10 mouse cellular contexts compared by ENCODE assay signal in genomic region chr4:120813762-120814161, GRCm38 (mm10). TPM values are rescaled to one million over a fixed set of nuclear protein-coding genes. Genes with fewer than 3 reads are reported as not detected.
DNase-seq lines count a peak whose midpoint lies in the region; ATAC-seq and TF ChIP-seq lines count a peak whose summit lies in the region.
"Had no signal": no experiment of that assay in that cellular context is flagged by ENCODE, and none has a peak within 500 bp of the region (broad histone marks: within the 10 kb centered on the region; RNA-seq: fewer than 3 reads in every experiment).

No protein-coding gene starts in this region.

- peak overlapping the region; percentile 73 for H3K4me3 ChIP-seq in layer of hippocampus, adult 2 months
- peak overlapping the region; percentile 42 for H3K4me3 ChIP-seq in forebrain, embryonic 11.5 days (ENCODE audit: low read depth, low read length)
- peak overlapping the region; percentile 42 for H3K4me3 ChIP-seq in limb, embryonic 11.5 days (ENCODE audit: low read depth, low read length)
- peak overlapping the region; percentile 54 for H3K4me3 ChIP-seq in neural tube, embryonic 14.5 days (ENCODE audit: low read depth, low read length)

- H3K36me3 ChIP-seq in forebrain, embryonic 11.5 days (ENCODE audit: control insufficient read depth, insufficient read depth, low read length), result no peaks in the 10 kb centered on the region
- H3K36me3 ChIP-seq in limb, embryonic 11.5 days (ENCODE audit: control insufficient read depth, insufficient read depth, low read length), result no peaks in the 10 kb centered on the region
- no peaks in the 10 kb centered on the region for H3K36me3 ChIP-seq in neural tube, embryonic 14.5 days (ENCODE audit: control insufficient read depth, insufficient read depth, low read length)

- peak overlapping the region; percentile 24 for H3K9ac ChIP-seq in forebrain, embryonic 11.5 days (ENCODE audit: low read length)
- H3K9ac ChIP-seq in limb, embryonic 11.5 days (ENCODE audit: low read length), result peak overlapping the region; percentile 54
- H3K9ac ChIP-seq in neural tube, embryonic 14.5 days (replicated peaks; ENCODE audit: low read depth, low read length), result no peak overlapping the region

- ATAC-seq in forebrain, embryonic 11.5 days (replicated peaks; ENCODE audit: low FRiP score), result no peak
- ATAC-seq in limb, embryonic 11.5 days (ENCODE audit: insufficient number of reproducible peaks, low FRiP score, low TSS enrichment, low read depth), result no peak
- ATAC-seq in neural tube, embryonic 14.5 days (ENCODE audit: low read depth), result no peak
- ATAC-seq: inflammation-experienced regulatory T-cells, adult 6 months had no signal

- peak overlapping the region; percentile 62 for H3K4me2 ChIP-seq in forebrain, embryonic 11.5 days (ENCODE audit: low read depth, low read length, severe bottlenecking)
- H3K4me2 ChIP-seq in limb, embryonic 11.5 days (ENCODE audit: low read depth, severe bottlenecking), result peak overlapping the region; percentile 63
- H3K4me2 ChIP-seq in neural tube, embryonic 14.5 days (ENCODE audit: low read depth, low read length), result peak overlapping the region; percentile 63

- peak overlapping the region; percentile 90 for H3K27ac ChIP-seq in layer of hippocampus, adult 2 months
- H3K27ac ChIP-seq in forebrain, embryonic 11.5 days (ENCODE audit: low read depth, low read length), result no peak overlapping the region
- no peak overlapping the region for H3K27ac ChIP-seq in limb, embryonic 11.5 days (replicated peaks; ENCODE audit: low read depth, low read length)
- no peak overlapping the region for H3K27ac ChIP-seq in neural tube, embryonic 14.5 days (ENCODE audit: low read depth, low read length)

- H3K4me1 ChIP-seq in forebrain, embryonic 11.5 days (replicated peaks; ENCODE audit: control insufficient read depth, insufficient read depth, low read length), result peaks cover 2% of the 10 kb centered on the region; the same call in 1 of the 2 replicates
- peaks cover 20% of the 10 kb centered on the region; the same call in 1 of the 2 replicates for H3K4me1 ChIP-seq in limb, embryonic 11.5 days (ENCODE audit: control insufficient read depth, insufficient read depth, low read length)
- peaks cover 30% of the 10 kb centered on the region for H3K4me1 ChIP-seq in neural tube, embryonic 14.5 days (ENCODE audit: control insufficient read depth, insufficient read depth, low read length)

- H3K9me3 ChIP-seq in forebrain, embryonic 11.5 days (ENCODE audit: control insufficient read depth, low read length), result no peaks in the 10 kb centered on the region
- H3K9me3 ChIP-seq in limb, embryonic 11.5 days (ENCODE audit: control insufficient read depth, low read length), result no peaks in the 10 kb centered on the region
- H3K9me3 ChIP-seq in neural tube, embryonic 14.5 days (ENCODE audit: control insufficient read depth, low read length), result no peaks in the 10 kb centered on the region

- DNase-seq in layer of hippocampus, adult 2 months (ENCODE audit: low spot score in 2 of 2), result no peak
- no peak for DNase-seq in layer of hippocampus, adult 9-10 months (ENCODE audit: low spot score)
- DNase-seq in forebrain, embryonic 11.5 days (ENCODE audit: low spot score), result no peak
- no peak for DNase-seq in limb, embryonic 11.5 days (ENCODE audit: low spot score)
- no peak for DNase-seq in right cerebral cortex, postnatal 36 days (ENCODE audit: low spot score in 2 of 2)
- no peak for DNase-seq in adrenal gland, adult (ENCODE audit: inconsistent age in 2 of 2, low spot score in 1 of 2)
- DNase-seq in gastrocnemius, postnatal 4 days (ENCODE audit: low spot score in 2 of 2), result no peak
- DNase-seq: cerebellum, adult 8-10 months had no signal

- H3K27me3 ChIP-seq in forebrain, embryonic 11.5 days (ENCODE audit: control insufficient read depth, insufficient read depth, low read length), result no peaks in the 10 kb centered on the region
- no peaks in the 10 kb centered on the region for H3K27me3 ChIP-seq in limb, embryonic 11.5 days (ENCODE audit: control insufficient read depth, insufficient read depth, low read length)
- no peaks in the 10 kb centered on the region for H3K27me3 ChIP-seq in neural tube, embryonic 14.5 days (ENCODE audit: control insufficient read depth, insufficient read depth, low read length)

- no peak for TF ChIP-seq CTCF in layer of hippocampus, adult 2 months (conservative IDR thresholded peaks at IDR 0.05)

- WGBS in forebrain, embryonic 11.5 days, result 26% methylated on average over 1 of the region's 1 CpGs
- 57% methylated on average over 1 of the region's 1 CpGs for WGBS in limb, embryonic 11.5 days
- 48% methylated on average over 1 of the region's 1 CpGs for WGBS in neural tube, embryonic 14.5 days

RNA-seq across cellular contexts. Expression of gene Nfyc, which starts 17.6 kb away (rescaled TPM):
- 10 to 100 TPM; 46.4 to 47.1 TPM for total RNA-seq in layer of hippocampus, adult 2 months (2021)
- 124 and 134 TPM in 2 replicates for polyA plus RNA-seq in forebrain, embryonic 11.5 days (2014; fragmentation: Nextera tagmentation; extraction: Ambion mirVana)
- polyA plus RNA-seq in limb, embryonic 11.5 days (2014; fragmentation: Nextera tagmentation; extraction: Ambion mirVana), result 130 and 133 TPM in 2 replicates
- 99.3 and 106 TPM in 2 replicates for polyA plus RNA-seq in neural tube, embryonic 14.5 days (2014; fragmentation: Nextera tagmentation; extraction: Ambion mirVana)
- 10 to 100 TPM; 51.1 to 55.6 TPM for total RNA-seq in gastrocnemius, postnatal 4 days (2021)

RNA-seq across cellular contexts. Expression of gene Rims3, which starts 40.9 kb away (rescaled TPM):
- total RNA-seq in layer of hippocampus, adult 2 months (2021), result 10 to 100 TPM; 25.9 to 30.0 TPM
- polyA plus RNA-seq in forebrain, embryonic 11.5 days (2014; fragmentation: Nextera tagmentation; extraction: Ambion mirVana), result 4.2 and 4.9 TPM in 2 replicates
- polyA plus RNA-seq in limb, embryonic 11.5 days (2014; fragmentation: Nextera tagmentation; extraction: Ambion mirVana), result 0.34 and 0.51 TPM in 2 replicates
- polyA plus RNA-seq in neural tube, embryonic 14.5 days (2014; fragmentation: Nextera tagmentation; extraction: Ambion mirVana), result 18.8 and 24.0 TPM in 2 replicates
- total RNA-seq in gastrocnemius, postnatal 4 days (2021), result under 1 TPM; 0.47 to 0.52 TPM
